Mouse (Mus musculus) granulocyte monocyte progenitor cell, adult 5-6 weeks (primary cell): ENCODE results near the gene Eif5b. TPM values are rescaled to one million over a fixed set of nuclear protein-coding genes. Genes with fewer than 3 reads are reported as not detected.
"Not testable (repeated sequence)": the region's sequence is repeated elsewhere in the genome, so short reads cannot be mapped to it uniquely, and the experiment has no call there.

ENCODE experiments used
- ATAC-seq: replicated peaks from 2 replicates; pipeline ENCODE4 v1.8.0; 2016; ENCODE audit warnings: mild to moderate bottlenecking, moderate TSS enrichment, inconsistent platforms; ENCODE audit not compliant: poor library complexity, severe bottlenecking
- total RNA-seq, 2 experiments: library from RNA; stranded (forward) in 1 of 2; stranded (reverse) in 1 of 2; fragments of 200-712, 200-1000 nt in 1 of 2; fragments of >200 nt in 1 of 2; fragmentation: Nextera tagmentation in 1 of 2; gene quantifications; 2 replicates each; pipeline ENCODE4 v1.2.3; 2014 to 2017

Gene Eif5b
- 41.1 and 73.3 TPM in 2 replicates for total RNA-seq (2014; fragmentation: Nextera tagmentation)
- total RNA-seq (2017): 22.8 and 33.5 TPM in 2 replicates

- peak; percentile 75 for ATAC-seq
Observed at GRCm38 (mm10) chr1:37997867-37998266, at the start of gene Eif5b, which contains the start of gene Txndc9. Gene Eif5b, plus strand, starts transcription at chr1:37998010. Gene Txndc9, minus strand, starts transcription at chr1:37997893.

- ATAC-seq: no peak
Observed at GRCm38 (mm10) chr1:37948906-37949305, 48.9 kb upstream of the Eif5b start.

GRCm38 (mm10) chr1:37954786-37955185 is 43.0 kb upstream of the Eif5b start:
- no peak for ATAC-seq

- no peak for ATAC-seq
Observed at GRCm38 (mm10) chr1:37955251-37955650, 42.6 kb upstream of the Eif5b start.

GRCm38 (mm10) chr1:37956690-37957431 is 40.9 kb upstream of the Eif5b start:
- ATAC-seq: no peak

GRCm38 (mm10) chr1:37957659-37958058 is 40.2 kb upstream of the Eif5b start, which contains the start of gene Lyg1:
Gene Lyg1, minus strand, starts transcription at chr1:37957759.
- ATAC-seq: no peak

- ATAC-seq: no peak
Observed at GRCm38 (mm10) chr1:37958516-37958915, 39.3 kb upstream of the Eif5b start.

GRCm38 (mm10) chr1:37959486-37959885 is 38.3 kb upstream of the Eif5b start:
- no peak for ATAC-seq

- no peak for ATAC-seq
Observed at GRCm38 (mm10) chr1:37965571-37965970, 32.2 kb upstream of the Eif5b start.

GRCm38 (mm10) chr1:37968746-37969145 is 29.1 kb upstream of the Eif5b start:
- ATAC-seq: no peak

GRCm38 (mm10) chr1:37971520-37971919 is 26.3 kb upstream of the Eif5b start:
- no peak for ATAC-seq

GRCm38 (mm10) chr1:37976666-37977065 is 21.1 kb upstream of the Eif5b start:
- not testable (repeated sequence) for ATAC-seq

- ATAC-seq: no peak
Observed at GRCm38 (mm10) chr1:37977303-37977702, 20.5 kb upstream of the Eif5b start.

- no peak for ATAC-seq
Observed at GRCm38 (mm10) chr1:37984326-37984725, 13.5 kb upstream of the Eif5b start.

GRCm38 (mm10) chr1:37985764-37986323 is 12.0 kb upstream of the Eif5b start:
- peak; percentile 48; the same call in 1 of the 2 replicates for ATAC-seq

GRCm38 (mm10) chr1:37987856-37988255 is 10.0 kb upstream of the Eif5b start:
- ATAC-seq: no peak

- ATAC-seq: no peak
Observed at GRCm38 (mm10) chr1:37996226-37996625, 1.6 kb upstream of the Eif5b start.

GRCm38 (mm10) chr1:37996877-37997484 is 829 bp upstream of the Eif5b start:
- ATAC-seq: peak; percentile 90

GRCm38 (mm10) chr1:37998371-37999199 is 775 bp downstream of the Eif5b start:
- ATAC-seq: no peak

- no peak for ATAC-seq
Observed at GRCm38 (mm10) chr1:37999552-37999951, 1.7 kb downstream of the Eif5b start.
